Comparison of ENCODE assay signal across 12 mouse cellular contexts in genomic region chr2:35635541-35635940, GRCm38 (mm10).
DNase-seq lines count a peak whose midpoint lies in the region; ATAC-seq and TF ChIP-seq lines count a peak whose summit lies in the region.
"Had no signal": no experiment of that assay in that cellular context is flagged by ENCODE, and none has a peak within 500 bp of the region (broad histone marks: within the 10 kb centered on the region; RNA-seq: fewer than 3 reads in every experiment).

No protein-coding gene starts in this region.

- DNase-seq in hindbrain, postnatal 0 days (ENCODE audit: low spot score), result no peak
- no peak for DNase-seq in hindbrain, embryonic 10.5 days (ENCODE audit: low spot score)
- DNase-seq in ES-CJ7 (ENCODE audit: low read depth, low spot score) (peak; percentile 63), R1 (ENCODE audit: low read depth, low spot score) (peak; percentile 90)
- DNase-seq in adrenal gland, adult 18-20 months (ENCODE audit: low spot score in 2 of 2), result no peak
- no peak for DNase-seq in heart, postnatal 14 days
- DNase-seq: forebrain, postnatal 0 days; thymus, adult 18-20 months had no signal

- WGBS in hindbrain, postnatal 0 days, result 64% methylated on average over 4 of the region's 4 CpGs
- 76% methylated on average over 4 of the region's 4 CpGs for WGBS in hindbrain, embryonic 10.5 days

- no peak overlapping the region for H3K4me2 ChIP-seq in hindbrain, postnatal 0 days (ENCODE audit: low read depth, low read length)
- H3K4me2 ChIP-seq: limb, embryonic 13.5 days had no signal

- no peak for TF ChIP-seq CTCF in hindbrain, postnatal 0 days (IDR thresholded peaks at IDR 0.05; ENCODE audit: low read depth)

- no peak overlapping the region for H3K4me3 ChIP-seq in hindbrain, postnatal 0 days (ENCODE audit: low read length)
- no peak overlapping the region for H3K4me3 ChIP-seq in hindbrain, embryonic 10.5 days
- H3K4me3 ChIP-seq: erythroblast, embryonic 14.5 days; layer of hippocampus, adult 2 months; limb, embryonic 13.5 days had no signal

- peak; percentile 43; the same call in 1 of the 2 replicates for ATAC-seq in hindbrain, postnatal 0 days
- peak; percentile 64 for ATAC-seq in megakaryocyte progenitor cell, adult 5-6 weeks (replicated peaks; ENCODE audit: poor library complexity)
- ATAC-seq: forebrain, postnatal 0 days had no signal

- H3K36me3 ChIP-seq in hindbrain, postnatal 0 days (ENCODE audit: insufficient read depth, low read length), result no peaks in the 10 kb centered on the region
- peaks cover 15% of the 10 kb centered on the region; the same call in 1 of the 2 replicates for H3K36me3 ChIP-seq in hindbrain, embryonic 10.5 days

- H3K9me3 ChIP-seq in hindbrain, postnatal 0 days (ENCODE audit: low read length), result no peaks in the 10 kb centered on the region
- no peaks in the 10 kb centered on the region for H3K9me3 ChIP-seq in hindbrain, embryonic 10.5 days
- H3K9me3 ChIP-seq: limb, embryonic 13.5 days had no signal

- intact Hi-C loops in heart, postnatal 14 days (cut with DNase I), result no loop called here

- no peaks in the 10 kb centered on the region; the same call in 1 of the 2 replicates for H3K4me1 ChIP-seq in hindbrain, postnatal 0 days (ENCODE audit: insufficient read depth, low read length)
- peaks cover 11% of the 10 kb centered on the region; the same call in 1 of the 2 replicates for H3K4me1 ChIP-seq in hindbrain, embryonic 10.5 days (replicated peaks)

- no peak overlapping the region for H3K27ac ChIP-seq in hindbrain, postnatal 0 days
- H3K27ac ChIP-seq in hindbrain, embryonic 10.5 days, result no peak overlapping the region
- H3K27ac ChIP-seq: layer of hippocampus, adult 2 months; limb, embryonic 13.5 days had no signal

- no peaks in the 10 kb centered on the region for H3K27me3 ChIP-seq in hindbrain, postnatal 0 days (ENCODE audit: insufficient read depth, low read length)
- H3K27me3 ChIP-seq in hindbrain, embryonic 10.5 days (ENCODE audit: insufficient read depth, poor library complexity, severe bottlenecking), result no peaks in the 10 kb centered on the region
- H3K27me3 ChIP-seq: limb, embryonic 13.5 days had no signal

- H3K9ac ChIP-seq in hindbrain, postnatal 0 days (replicated peaks; ENCODE audit: low read length), result no peak overlapping the region
- H3K9ac ChIP-seq: forebrain, postnatal 0 days; limb, embryonic 13.5 days had no signal

Comparison
In these comparisons a context has a peak if more than half of its experiments do, and no peak if none do; other contexts are left out.
1. DNase-seq: peak in ES-CJ7 (single experiment) and R1 (single experiment); none in hindbrain, postnatal 0 days (single experiment), hindbrain, embryonic 10.5 days (single experiment), adrenal gland, adult 18-20 months (0 of 2) and heart, postnatal 14 days (0 of 2).